Mouse (Mus musculus): ENCODE measurements at regions not wholly inside any gene's neighbourhood (a gene's known extent, or its start where the extent isn't known, plus 50 kb on each side); places are given as distances from the start of the nearest gene placed in this dataset.

DNA sequence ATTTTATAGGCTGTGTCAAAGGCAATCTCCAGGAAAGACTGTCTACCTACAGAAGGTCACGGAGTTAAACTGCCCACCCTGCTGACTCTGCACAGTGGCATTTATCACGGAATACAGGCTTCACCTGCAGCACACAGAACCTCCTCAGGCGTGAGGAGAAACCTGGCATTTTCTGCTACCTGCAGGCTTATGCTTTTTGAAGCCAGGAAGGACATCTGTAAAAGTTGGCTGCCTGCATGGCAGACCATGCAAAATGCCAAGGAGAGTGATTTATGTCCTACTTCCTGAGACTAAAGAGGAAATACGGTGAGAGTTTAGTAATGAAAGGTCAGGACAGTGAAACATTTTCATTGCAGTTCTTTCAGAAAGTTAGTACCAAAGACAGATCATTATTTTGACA lies 779.6 kb upstream of the Nudt12 start:
- Histone ChIP-seq H3K4me3 (no peak overlapping the region), H3K27ac (no peak overlapping the region)
- no peak for TF ChIP-seq CTCF (conservative IDR thresholded peaks at IDR 0.05)
- no peak for DNase-seq (ENCODE audit: low spot score in 2 of 2)

GRCm38 (mm10) chr17:59774075-59774474 lies 760.9 kb upstream of the Nudt12 start:
- TF ChIP-seq CTCF (conservative IDR thresholded peaks at IDR 0.05), result no peak
- H3K4me3 ChIP-seq, result no peak overlapping the region
- DNase-seq (ENCODE audit: low spot score in 2 of 2), result no peak
- no peak overlapping the region for H3K27ac ChIP-seq

- DNase-seq (ENCODE audit: low spot score in 2 of 2), result no peak
Measured at GRCm38 (mm10) chr17:59766580-59766979, 753.4 kb upstream of the Nudt12 start.

GRCm38 (mm10) chr17:59764486-59764885 lies 751.3 kb upstream of the Nudt12 start:
- no peak overlapping the region for H3K4me3 ChIP-seq
- DNase-seq (ENCODE audit: low spot score in 2 of 2), result no peak
- no peak overlapping the region for H3K27ac ChIP-seq
- TF ChIP-seq CTCF (conservative IDR thresholded peaks at IDR 0.05), result peak; percentile 75

More at GRCm38 (mm10) chr17:59766580-59766979, 753.4 kb upstream of the Nudt12 start:
- no peak for TF ChIP-seq CTCF (conservative IDR thresholded peaks at IDR 0.05)
- H3K27ac ChIP-seq, result no peak overlapping the region
- H3K4me3 ChIP-seq, result no peak overlapping the region

DNA sequence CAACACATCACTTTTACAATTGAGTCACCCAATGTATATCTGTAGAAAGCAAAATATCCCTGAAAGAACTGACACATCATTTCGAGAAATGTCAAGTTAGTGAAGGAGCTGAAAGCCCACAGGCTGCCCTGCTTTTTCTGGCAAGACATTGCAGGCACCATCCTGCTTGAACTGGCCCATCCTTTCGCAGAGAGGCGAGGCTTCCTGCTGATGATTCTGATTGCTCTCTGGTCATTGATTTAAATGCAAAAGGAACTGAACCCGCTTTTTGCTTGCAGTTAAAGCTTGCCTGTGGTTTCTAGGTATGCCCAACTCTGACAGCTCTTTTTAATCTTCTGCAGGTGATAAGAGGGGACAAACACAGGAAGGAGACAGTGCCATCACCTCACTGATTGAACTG lies 748.9 kb upstream of the Nudt12 start:
- TF ChIP-seq CTCF (conservative IDR thresholded peaks at IDR 0.05), result no peak
- no peak for DNase-seq (ENCODE audit: low spot score in 2 of 2)
- H3K4me3 ChIP-seq, result no peak overlapping the region
- H3K27ac ChIP-seq, result no peak overlapping the region

DNA sequence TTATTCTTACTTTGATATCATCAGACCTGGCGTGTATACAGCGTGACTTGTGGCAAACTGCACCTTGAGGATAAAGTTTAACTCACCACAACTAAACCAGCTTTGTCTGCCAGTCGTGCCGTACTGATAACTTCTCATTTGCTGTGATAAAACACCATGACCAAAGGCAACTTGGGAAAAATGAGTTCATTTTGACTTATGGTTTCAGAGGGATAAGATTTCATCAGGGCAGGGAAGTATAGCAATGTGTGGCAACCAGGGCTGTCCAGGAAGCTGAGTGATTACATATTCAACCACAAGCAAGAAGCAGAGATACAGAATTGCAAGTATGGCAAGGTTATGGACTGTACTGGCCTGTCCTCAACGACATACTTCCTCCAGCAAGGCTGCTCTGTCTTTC lies 747.7 kb upstream of the Nudt12 start:
- no peak for TF ChIP-seq CTCF (conservative IDR thresholded peaks at IDR 0.05)
- Histone ChIP-seq H3K27ac (no peak overlapping the region), H3K4me3 (no peak overlapping the region)
- DNase-seq (ENCODE audit: low spot score in 2 of 2), result no peak

DNA sequence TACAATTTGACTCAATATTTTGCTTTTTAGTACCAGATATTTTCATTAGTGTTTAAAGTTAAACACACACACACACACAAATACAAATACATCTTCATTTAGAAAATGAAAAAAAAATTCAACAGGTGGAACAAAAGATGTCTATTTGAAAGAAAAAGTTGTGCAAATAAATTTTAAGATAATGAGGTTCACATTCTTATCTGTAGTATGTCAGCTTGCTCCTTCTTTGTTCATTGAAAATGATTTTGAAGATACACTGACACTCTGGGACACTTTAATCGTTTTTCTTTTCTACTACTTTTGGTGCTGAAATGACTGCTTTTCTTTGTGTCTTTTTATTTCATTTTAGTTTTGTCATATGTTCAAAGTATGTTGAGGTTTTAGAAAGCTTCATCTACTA lies 732.9 kb upstream of the Nudt12 start:
- H3K4me3 ChIP-seq, result no peak overlapping the region
- no peak for DNase-seq (ENCODE audit: low spot score in 2 of 2)
- no peak for TF ChIP-seq CTCF (conservative IDR thresholded peaks at IDR 0.05)
- no peak overlapping the region for H3K27ac ChIP-seq
